Mouse (Mus musculus): Measurements from ENCODE around the gene Gjc3. TPM values are rescaled to one million over a fixed set of nuclear protein-coding genes. Genes with fewer than 3 reads are reported as not detected.

Gene Gjc3
- not detected in 2 replicates for polyA plus RNA-seq (2016; fragmentation: Nextera tagmentation; extraction: Ambion mirVana)

GRCm38 (mm10) chr5:137962945-137963344 is at the start of gene Gjc3:
TSS of gene Gjc3 (minus strand) at chr5:137963098.
- Histone ChIP-seq H3K27me3 (replicated peaks) (no peaks in the 10 kb centered on the region), H3K36me3 (no peaks in the 10 kb centered on the region), H3K9me3 (replicated peaks) (no peaks in the 10 kb centered on the region), H3K4me2 (no peak within 1 kb of the TSS), H3K4me1 (no peaks in the 10 kb centered on the region), H3K9ac (no peak within 1 kb of the TSS), H3K4me3 (no peak within 1 kb of the TSS), H3K27ac (no peak within 1 kb of the TSS)
- 72% methylated on average over 8 of the region's 8 CpGs for WGBS (ENCODE audit: insufficient replicate concordance)
- ATAC-seq: no peak

GRCm38 (mm10) chr5:138012382-138012781 is 49.5 kb upstream of the Gjc3 start:
- no peak overlapping the region for H3K4me2 ChIP-seq
- no peak for ATAC-seq

GRCm38 (mm10) chr5:138009437-138009836 is 46.5 kb upstream of the Gjc3 start:
- Histone ChIP-seq H3K4me2 (no peak overlapping the region), H3K27me3 (replicated peaks) (no peaks in the 10 kb centered on the region), H3K27ac (no peak overlapping the region), H3K36me3 (no peaks in the 10 kb centered on the region), H3K9me3 (replicated peaks) (no peaks in the 10 kb centered on the region), H3K4me1 (no peaks in the 10 kb centered on the region), H3K9ac (no peak overlapping the region), H3K4me3 (no peak overlapping the region)
- no peak for ATAC-seq
- WGBS (ENCODE audit: insufficient replicate concordance): 69% methylated on average over 5 of the region's 5 CpGs

More at GRCm38 (mm10) chr5:138012382-138012781, 49.5 kb upstream of the Gjc3 start:
- no peaks in the 10 kb centered on the region for H3K27me3 ChIP-seq (replicated peaks)
- H3K9me3 ChIP-seq (replicated peaks): no peaks in the 10 kb centered on the region
- no peak overlapping the region for H3K9ac ChIP-seq
- no peaks in the 10 kb centered on the region for H3K36me3 ChIP-seq
- H3K4me3 ChIP-seq: no peak overlapping the region
- no peaks in the 10 kb centered on the region for H3K4me1 ChIP-seq
- WGBS (ENCODE audit: insufficient replicate concordance): 71% methylated on average over 5 of the region's 5 CpGs
- no peak overlapping the region for H3K27ac ChIP-seq

GRCm38 (mm10) chr5:137986351-137986750 is 23.5 kb upstream of the Gjc3 start:
- no peak overlapping the region for H3K4me3 ChIP-seq
- 41% methylated on average over 1 of the region's 1 CpGs for WGBS (ENCODE audit: insufficient replicate concordance)
- H3K4me1 ChIP-seq: no peaks in the 10 kb centered on the region
- no peak for ATAC-seq
- H3K27ac ChIP-seq: no peak overlapping the region
- H3K4me2 ChIP-seq: no peak overlapping the region
- H3K27me3 ChIP-seq (replicated peaks): no peaks in the 10 kb centered on the region
- no peak overlapping the region for H3K9ac ChIP-seq
- H3K9me3 ChIP-seq (replicated peaks): no peaks in the 10 kb centered on the region
- H3K36me3 ChIP-seq: no peaks in the 10 kb centered on the region

DNA sequence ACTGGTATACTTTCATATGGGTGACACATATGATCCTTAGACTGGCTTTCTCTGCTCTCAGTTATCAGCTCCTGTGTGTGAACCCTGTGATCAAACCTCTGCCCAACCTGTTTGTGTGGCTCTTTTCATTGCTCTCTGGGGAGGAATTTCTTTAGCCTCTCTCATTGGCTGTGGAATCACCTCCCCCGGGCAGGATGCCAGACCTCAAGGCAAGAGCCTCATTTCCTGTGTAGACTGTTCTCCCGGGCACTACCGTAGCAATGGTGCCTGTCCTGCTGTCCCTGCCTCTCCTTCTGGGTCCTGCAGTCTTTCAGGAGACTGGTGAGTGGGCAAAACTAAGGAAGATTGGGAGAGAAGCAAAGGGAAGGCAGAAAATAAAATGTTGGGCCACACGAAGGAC is 18.4 kb upstream of the Gjc3 start, which contains the start of gene Azgp1:
TSS of gene Azgp1 (plus strand) at position 221 of the 400 bp plus-strand sequence.
- no peak for ATAC-seq
- Histone ChIP-seq H3K36me3 (no peaks in the 10 kb centered on the region), H3K4me3 (no peak within 1 kb of the TSS), H3K27me3 (replicated peaks) (no peaks in the 10 kb centered on the region), H3K27ac (no peak within 1 kb of the TSS), H3K9ac (no peak within 1 kb of the TSS), H3K9me3 (replicated peaks) (no peaks in the 10 kb centered on the region), H3K4me1 (no peaks in the 10 kb centered on the region), H3K4me2 (no peak within 1 kb of the TSS)
- 51% methylated on average over 4 of the region's 4 CpGs for WGBS (ENCODE audit: insufficient replicate concordance)

DNA sequence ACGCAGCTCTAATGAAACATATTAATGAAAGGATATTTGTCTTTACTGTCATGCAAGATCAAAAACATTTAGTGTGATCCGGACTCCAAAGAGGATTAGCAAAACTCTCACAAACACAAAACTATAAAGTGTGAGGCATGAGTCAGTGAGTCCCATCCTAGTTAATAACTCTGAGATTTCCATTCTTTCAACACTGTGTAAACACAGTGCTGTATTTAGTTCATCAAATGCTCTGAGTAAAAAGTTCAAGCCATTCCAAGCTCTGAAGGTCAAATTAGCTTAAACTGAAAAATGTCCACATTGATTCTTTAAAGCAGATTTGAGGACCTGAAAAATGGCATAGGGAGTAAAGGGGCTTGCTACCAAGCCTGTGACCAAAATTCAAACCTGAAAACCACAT is 16.2 kb upstream of the Gjc3 start:
- Histone ChIP-seq H3K27ac (no peak overlapping the region), H3K4me3 (no peak overlapping the region), H3K9ac (no peak overlapping the region), H3K4me2 (no peak overlapping the region), H3K36me3 (no peaks in the 10 kb centered on the region), H3K9me3 (replicated peaks) (no peaks in the 10 kb centered on the region), H3K4me1 (no peaks in the 10 kb centered on the region), H3K27me3 (replicated peaks) (no peaks in the 10 kb centered on the region)
- 48% methylated on average over 2 of the region's 2 CpGs for WGBS (ENCODE audit: insufficient replicate concordance)
- no peak for ATAC-seq

DNA sequence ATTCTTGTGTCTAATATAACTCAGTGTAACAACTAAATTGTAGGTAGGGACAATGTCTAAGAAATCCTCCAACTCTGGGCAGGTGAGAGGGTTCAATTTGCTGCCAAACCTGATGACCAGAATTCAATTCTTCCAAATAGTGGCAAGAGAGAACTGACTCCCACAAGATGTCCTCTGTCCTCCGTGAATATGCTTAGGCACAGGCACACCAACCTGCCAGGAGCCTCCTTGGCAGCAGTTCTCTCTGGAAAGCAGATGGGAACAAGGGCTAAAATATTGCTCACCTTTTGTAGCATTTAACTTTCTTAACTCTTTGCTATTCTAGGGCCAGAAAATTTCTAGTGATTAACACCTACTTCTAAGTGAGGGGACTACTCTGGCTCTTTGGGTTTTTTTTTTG is 14.4 kb upstream of the Gjc3 start:
- H3K4me3 ChIP-seq: no peak overlapping the region
- no peaks in the 10 kb centered on the region for H3K4me1 ChIP-seq
- H3K4me2 ChIP-seq: no peak overlapping the region
- H3K36me3 ChIP-seq: no peaks in the 10 kb centered on the region
- no peak for ATAC-seq
- no peaks in the 10 kb centered on the region for H3K9me3 ChIP-seq (replicated peaks)
- H3K27ac ChIP-seq: no peak overlapping the region
- 36% methylated on average over 1 of the region's 1 CpGs for WGBS (ENCODE audit: insufficient replicate concordance)
- H3K9ac ChIP-seq: no peak overlapping the region
- no peaks in the 10 kb centered on the region for H3K27me3 ChIP-seq (replicated peaks)

DNA sequence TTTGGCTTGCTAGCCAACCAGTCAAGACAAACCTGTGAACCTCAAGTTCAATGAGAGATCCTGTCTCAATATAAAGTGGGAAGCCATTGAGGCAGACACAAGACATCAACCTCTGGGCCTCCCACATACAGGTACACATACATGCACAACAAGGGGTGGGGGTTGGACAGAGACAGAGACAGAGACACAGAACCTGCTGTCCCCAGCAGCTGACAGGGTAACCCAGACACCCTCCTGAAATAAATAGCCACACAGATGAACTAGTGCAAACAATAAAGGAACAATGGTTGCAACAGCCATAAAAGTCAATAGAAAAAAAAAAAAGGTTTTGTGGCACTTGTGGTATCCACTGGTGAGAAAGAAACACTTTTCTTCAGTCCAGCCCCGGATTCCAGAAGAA is 12.5 kb upstream of the Gjc3 start:
- H3K4me3 ChIP-seq: no peak overlapping the region
- H3K9ac ChIP-seq: no peak overlapping the region
- H3K27ac ChIP-seq: no peak overlapping the region
- H3K9me3 ChIP-seq (replicated peaks): no peaks in the 10 kb centered on the region
- no peak overlapping the region for H3K4me2 ChIP-seq
- WGBS (ENCODE audit: insufficient replicate concordance): 32% methylated on average over 1 of the region's 1 CpGs
- H3K36me3 ChIP-seq: no peaks in the 10 kb centered on the region
- ATAC-seq: no peak
- H3K4me1 ChIP-seq: no peaks in the 10 kb centered on the region
- no peaks in the 10 kb centered on the region for H3K27me3 ChIP-seq (replicated peaks)

GRCm38 (mm10) chr5:137974724-137975123 is 11.8 kb upstream of the Gjc3 start:
- Histone ChIP-seq H3K4me3 (no peak overlapping the region), H3K36me3 (no peaks in the 10 kb centered on the region), H3K9me3 (replicated peaks) (no peaks in the 10 kb centered on the region), H3K4me1 (no peaks in the 10 kb centered on the region), H3K4me2 (no peak overlapping the region), H3K27me3 (replicated peaks) (no peaks in the 10 kb centered on the region), H3K9ac (no peak overlapping the region), H3K27ac (no peak overlapping the region)
- WGBS (ENCODE audit: insufficient replicate concordance): 36% methylated on average over 3 of the region's 3 CpGs
- ATAC-seq: no peak

- WGBS (ENCODE audit: insufficient replicate concordance): 40% methylated on average over 3 of the region's 3 CpGs
- Histone ChIP-seq H3K9ac (no peak overlapping the region), H3K4me1 (no peaks in the 10 kb centered on the region), H3K36me3 (no peaks in the 10 kb centered on the region), H3K4me3 (no peak overlapping the region), H3K9me3 (replicated peaks) (no peaks in the 10 kb centered on the region), H3K4me2 (no peak overlapping the region), H3K27me3 (replicated peaks) (no peaks in the 10 kb centered on the region), H3K27ac (no peak overlapping the region)
- no peak for ATAC-seq
Observed at GRCm38 (mm10) chr5:137973738-137974137, 10.8 kb upstream of the Gjc3 start.

- ATAC-seq: no peak
- WGBS (ENCODE audit: insufficient replicate concordance): 45% methylated on average over 2 of the region's 2 CpGs
Observed at GRCm38 (mm10) chr5:137973161-137973560, 10.3 kb upstream of the Gjc3 start.

DNA sequence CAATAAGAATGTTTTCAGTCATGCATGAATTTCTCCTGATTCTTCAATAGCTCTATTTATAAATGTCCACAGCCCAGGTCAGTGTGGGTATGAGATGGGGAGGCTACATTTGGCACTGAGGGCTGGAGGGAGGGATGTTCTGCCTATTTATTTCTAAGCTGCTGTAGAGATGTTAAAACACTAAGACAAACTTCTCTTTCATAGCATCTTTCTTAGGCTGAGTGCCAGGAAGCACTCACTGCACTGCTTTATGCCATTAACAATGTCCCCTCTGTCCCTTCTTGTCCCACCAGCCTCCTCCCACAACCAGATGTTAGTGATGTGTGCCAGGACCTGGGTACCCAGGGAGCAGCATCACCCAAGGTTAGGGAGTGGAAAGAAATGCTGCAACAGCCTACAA is 3.6 kb upstream of the Gjc3 start:
- Histone ChIP-seq H3K4me2 (no peak overlapping the region), H3K9me3 (replicated peaks) (no peaks in the 10 kb centered on the region), H3K27ac (no peak overlapping the region), H3K4me1 (no peaks in the 10 kb centered on the region), H3K36me3 (no peaks in the 10 kb centered on the region), H3K4me3 (no peak overlapping the region), H3K27me3 (replicated peaks) (no peaks in the 10 kb centered on the region), H3K9ac (no peak overlapping the region)
- no peak for ATAC-seq

More at GRCm38 (mm10) chr5:137973161-137973560, 10.3 kb upstream of the Gjc3 start:
- H3K4me2 ChIP-seq: no peak overlapping the region
- H3K4me1 ChIP-seq: no peaks in the 10 kb centered on the region
- H3K27ac ChIP-seq: no peak overlapping the region
- no peaks in the 10 kb centered on the region for H3K36me3 ChIP-seq
- H3K4me3 ChIP-seq: no peak overlapping the region
- no peaks in the 10 kb centered on the region for H3K27me3 ChIP-seq (replicated peaks)
- no peaks in the 10 kb centered on the region for H3K9me3 ChIP-seq (replicated peaks)
- no peak overlapping the region for H3K9ac ChIP-seq

DNA sequence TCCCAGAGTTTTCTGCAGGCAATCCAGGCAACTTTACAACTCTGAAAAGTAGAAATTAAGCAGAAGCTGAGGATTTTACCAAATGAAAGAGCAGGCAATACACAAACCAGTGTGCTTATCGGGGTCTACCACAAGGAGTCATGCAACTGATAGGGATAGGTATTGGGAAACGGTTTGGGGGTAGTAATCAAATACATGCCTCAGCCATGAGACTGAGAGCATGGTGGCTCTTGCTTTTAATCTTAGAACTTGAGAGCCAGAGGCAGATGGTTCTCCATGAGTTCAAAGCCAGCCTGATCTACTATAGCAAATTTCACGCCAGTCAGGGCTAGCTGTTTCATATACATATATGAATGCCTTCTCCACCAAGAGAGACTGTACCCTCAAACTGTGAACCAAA is 6.5 kb downstream of the Gjc3 start:
- Histone ChIP-seq H3K9me3 (replicated peaks) (no peaks in the 10 kb centered on the region), H3K27me3 (replicated peaks) (no peaks in the 10 kb centered on the region), H3K4me1 (no peaks in the 10 kb centered on the region), H3K9ac (no peak overlapping the region), H3K4me3 (no peak overlapping the region), H3K27ac (no peak overlapping the region), H3K36me3 (no peaks in the 10 kb centered on the region), H3K4me2 (no peak overlapping the region)
- ATAC-seq: no peak
- 74% methylated on average over 3 of the region's 3 CpGs for WGBS (ENCODE audit: insufficient replicate concordance)

Measured in liver, embryonic 12.5 days (tissue).